In the genomic region with DNA sequence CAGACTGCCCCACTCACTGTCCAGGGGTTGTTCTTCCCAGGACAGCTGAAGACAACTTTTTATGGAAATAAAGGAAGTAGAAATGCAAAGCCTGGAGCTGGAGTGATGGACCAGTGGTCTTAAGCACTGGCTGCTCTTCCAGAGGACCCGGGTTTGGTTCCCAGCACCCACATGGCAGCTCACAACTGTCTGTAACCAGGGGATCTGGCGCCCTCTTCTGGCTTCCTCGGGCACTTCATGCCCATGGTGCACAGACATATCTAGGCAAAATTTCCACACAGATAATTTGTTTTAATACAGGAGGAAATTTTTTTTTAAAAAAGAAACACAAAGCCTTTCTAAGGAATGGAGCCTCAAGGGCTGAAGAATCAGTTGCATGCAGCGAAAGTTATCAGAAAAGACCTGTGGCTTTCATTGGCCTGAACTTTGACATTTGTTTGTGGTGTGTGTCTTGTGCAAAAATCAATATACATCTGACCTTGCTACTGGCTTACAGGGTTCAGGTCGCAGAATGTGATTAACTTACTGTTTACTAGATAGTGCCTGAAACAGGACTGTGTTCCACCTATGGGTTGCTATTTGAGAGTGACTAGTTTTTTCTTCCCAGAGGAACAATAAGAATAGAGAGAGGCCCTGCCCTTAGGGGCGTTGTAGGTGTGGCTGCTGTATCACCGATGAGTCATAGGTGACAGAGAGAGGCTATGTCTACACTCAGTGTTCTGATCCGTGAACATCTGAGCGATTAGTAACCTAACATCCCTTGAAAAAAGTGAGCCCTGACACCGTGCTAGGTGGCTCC, we compare ENCODE assay signal across 14 mouse cellular contexts.
DNase-seq lines count a peak whose midpoint lies in the region; ATAC-seq and TF ChIP-seq lines count a peak whose summit lies in the region.
"Had no signal": no experiment of that assay in that cellular context is flagged by ENCODE, and none has a peak within 500 bp of the region (broad histone marks: within the 10 kb centered on the region; RNA-seq: fewer than 3 reads in every experiment).

No protein-coding gene starts in this region.

- no peaks in the 10 kb centered on the region for H3K4me1 ChIP-seq in kidney, adult 2 months (ENCODE audit: control insufficient read depth, insufficient read depth, low read length)
- H3K4me1 ChIP-seq in intestine, embryonic 14.5 days (replicated peaks; ENCODE audit: control insufficient read depth, insufficient read depth, low read length) = no peaks in the 10 kb centered on the region
- H3K4me1 ChIP-seq in liver, postnatal 0 days (ENCODE audit: insufficient read depth) = 0 out of 2 replicates have a peak, but pooled peaks cover 3% of the 10 kb centered on the region
- H3K4me1 ChIP-seq in midbrain, embryonic 14.5 days (ENCODE audit: control insufficient read depth, insufficient read depth, low read length) = no peaks in the 10 kb centered on the region
- H3K4me1 ChIP-seq in midbrain, embryonic 16.5 days (ENCODE audit: control insufficient read depth, insufficient read depth, low read length) = no peaks in the 10 kb centered on the region
- H3K4me1 ChIP-seq: lung, embryonic 15.5 days had no signal

- 0 out of 2 replicates have a peak, but pooled peaks cover 5% of the 10 kb centered on the region for H3K9me3 ChIP-seq in intestine, embryonic 14.5 days (ENCODE audit: control insufficient read depth, low read length)
- H3K9me3 ChIP-seq in liver, postnatal 0 days (ENCODE audit: low read length) = peaks cover 5% of the 10 kb centered on the region
- no peaks in the 10 kb centered on the region for H3K9me3 ChIP-seq in midbrain, embryonic 14.5 days (ENCODE audit: control insufficient read depth, low read length)
- no peaks in the 10 kb centered on the region for H3K9me3 ChIP-seq in midbrain, embryonic 16.5 days (replicated peaks; ENCODE audit: control insufficient read depth, low read length, poor library complexity, severe bottlenecking)
- H3K9me3 ChIP-seq: lung, embryonic 15.5 days had no signal

- ATAC-seq in intestine, embryonic 14.5 days (replicated peaks; ENCODE audit: low FRiP score, low TSS enrichment, low read depth) = peak; percentile 82
- ATAC-seq in liver, postnatal 0 days = peak; percentile 93
- ATAC-seq in midbrain, embryonic 14.5 days (ENCODE audit: low FRiP score, low TSS enrichment) = no peak
- no peak for ATAC-seq in midbrain, embryonic 16.5 days
- ATAC-seq: CD4-positive, CD25-positive, alpha-beta regulatory T cell, adult 4 months; hindbrain, embryonic 16.5 days had no signal

- no peak for TF ChIP-seq POLR2A in kidney, adult 2 months (IDR thresholded peaks at IDR 0.05; ENCODE audit: low read depth, low read length)

- WGBS in kidney, adult 2 months = 83% methylated on average over 10 of the region's 10 CpGs
- WGBS in intestine, embryonic 14.5 days = 83% methylated on average over 10 of the region's 10 CpGs
- 75% methylated on average over 10 of the region's 10 CpGs for WGBS in liver, postnatal 0 days (ENCODE audit: insufficient replicate concordance)
- 91% methylated on average over 10 of the region's 10 CpGs for WGBS in midbrain, embryonic 14.5 days
- WGBS in midbrain, embryonic 16.5 days = 91% methylated on average over 10 of the region's 10 CpGs

- H3K9ac ChIP-seq in intestine, embryonic 14.5 days (ENCODE audit: low read length) = no peak overlapping the region
- H3K9ac ChIP-seq in liver, postnatal 0 days (replicated peaks) = no peak overlapping the region
- H3K9ac ChIP-seq in midbrain, embryonic 14.5 days (replicated peaks; ENCODE audit: low read length) = no peak overlapping the region
- H3K9ac ChIP-seq in midbrain, embryonic 16.5 days (ENCODE audit: low read depth, low read length) = no peak overlapping the region
- H3K9ac ChIP-seq: lung, embryonic 15.5 days had no signal

- TF ChIP-seq CTCF in kidney, adult 2 months (conservative IDR thresholded peaks at IDR 0.05; ENCODE audit: insufficient read depth, insufficient read length, low read depth, low read length) = 0 out of 2 replicates have a peak, but pooled peaks have one; percentile 12
- TF ChIP-seq CTCF in liver, postnatal 0 days (IDR thresholded peaks at IDR 0.05; ENCODE audit: low read depth) = peak; percentile 45

- H3K27me3 ChIP-seq in kidney, adult 2 months (replicated peaks; ENCODE audit: control insufficient read depth, insufficient read depth, low read length) = no peaks in the 10 kb centered on the region
- no peaks in the 10 kb centered on the region for H3K27me3 ChIP-seq in intestine, embryonic 14.5 days (replicated peaks; ENCODE audit: control insufficient read depth, insufficient read depth, low read length)
- H3K27me3 ChIP-seq in liver, postnatal 0 days (ENCODE audit: insufficient read depth, low read length) = no peaks in the 10 kb centered on the region
- H3K27me3 ChIP-seq in midbrain, embryonic 14.5 days (ENCODE audit: control insufficient read depth, insufficient read depth, low read length) = no peaks in the 10 kb centered on the region
- no peaks in the 10 kb centered on the region for H3K27me3 ChIP-seq in midbrain, embryonic 16.5 days (ENCODE audit: control insufficient read depth, insufficient read depth, low read depth, low read length)
- H3K27me3 ChIP-seq: lung, embryonic 15.5 days had no signal

- no peak for DNase-seq in kidney, adult 2 months
- DNase-seq in kidney, postnatal 25 days = no peak
- peak; percentile 69 for DNase-seq in 416B (ENCODE audit: low read depth)
- no peak for DNase-seq in intestine, embryonic 14.5 days (ENCODE audit: low spot score)
- DNase-seq in liver, postnatal 0 days = no peak
- DNase-seq in midbrain, embryonic 14.5 days = no peak
- no peak for DNase-seq in left cerebral cortex, adult 18-20 months (ENCODE audit: low spot score in 2 of 2)
- DNase-seq: cerebellum, adult 2 months; embryo, embryonic 11 days; kidney, postnatal 4 days had no signal

- no peak overlapping the region for H3K4me2 ChIP-seq in intestine, embryonic 14.5 days (ENCODE audit: low read length)
- H3K4me2 ChIP-seq in liver, postnatal 0 days (ENCODE audit: low read depth, low read length) = no peak overlapping the region
- no peak overlapping the region for H3K4me2 ChIP-seq in midbrain, embryonic 14.5 days (ENCODE audit: low read length)
- H3K4me2 ChIP-seq in midbrain, embryonic 16.5 days (ENCODE audit: low read length) = no peak overlapping the region
- H3K4me2 ChIP-seq: lung, embryonic 15.5 days had no signal

- peak; percentile 24; the same call in 1 of the 2 replicates for TF ChIP-seq EP300 in liver, postnatal 0 days (IDR thresholded peaks at IDR 0.05; ENCODE audit: low read depth)

- no peaks in the 10 kb centered on the region for H3K36me3 ChIP-seq in kidney, adult 2 months (ENCODE audit: control insufficient read depth, insufficient read depth, low read length)
- H3K36me3 ChIP-seq in intestine, embryonic 14.5 days (ENCODE audit: control insufficient read depth, insufficient read depth, low read length) = no peaks in the 10 kb centered on the region
- H3K36me3 ChIP-seq in liver, postnatal 0 days (replicated peaks; ENCODE audit: insufficient read depth, low read length) = no peaks in the 10 kb centered on the region
- no peaks in the 10 kb centered on the region for H3K36me3 ChIP-seq in midbrain, embryonic 14.5 days (ENCODE audit: control insufficient read depth, insufficient read depth, low read length)
- no peaks in the 10 kb centered on the region for H3K36me3 ChIP-seq in midbrain, embryonic 16.5 days (ENCODE audit: control insufficient read depth, insufficient read depth, low read length)
- H3K36me3 ChIP-seq: lung, embryonic 15.5 days had no signal

- H3K4me3 ChIP-seq in kidney, adult 2 months (ENCODE audit: insufficient read depth, low read depth, low read length) = no peak overlapping the region
- H3K4me3 ChIP-seq in intestine, embryonic 14.5 days (ENCODE audit: low read depth, low read length) = no peak overlapping the region
- H3K4me3 ChIP-seq in liver, postnatal 0 days (ENCODE audit: low read depth, low read length) = no peak overlapping the region
- H3K4me3 ChIP-seq in midbrain, embryonic 14.5 days (replicated peaks; ENCODE audit: low read depth, low read length) = no peak overlapping the region
- H3K4me3 ChIP-seq in midbrain, embryonic 16.5 days (ENCODE audit: low read depth, low read length) = no peak overlapping the region
- H3K4me3 ChIP-seq: lung, embryonic 15.5 days had no signal

- H3K27ac ChIP-seq in kidney, adult 2 months (ENCODE audit: insufficient read depth, low read depth, low read length) = no peak overlapping the region
- H3K27ac ChIP-seq in intestine, embryonic 14.5 days (ENCODE audit: low read depth) = no peak overlapping the region
- peak overlapping the region; percentile 85 for H3K27ac ChIP-seq in liver, postnatal 0 days (ENCODE audit: low read depth)
- H3K27ac ChIP-seq in midbrain, embryonic 14.5 days (replicated peaks; ENCODE audit: low read depth, low read length) = no peak overlapping the region
- no peak overlapping the region for H3K27ac ChIP-seq in midbrain, embryonic 16.5 days (ENCODE audit: low read length)
- H3K27ac ChIP-seq: lung, embryonic 15.5 days had no signal

Comparison
In these comparisons a context has a peak if more than half of its experiments do, and no peak if none do; other contexts are left out.
1. ATAC-seq: peak in intestine, embryonic 14.5 days (single experiment) and liver, postnatal 0 days (single experiment); none in midbrain, embryonic 14.5 days (single experiment) and midbrain, embryonic 16.5 days (single experiment).